Mouse (Mus musculus): ENCODE measurements around the gene Cfdp1. TPM values are rescaled to one million over a fixed set of nuclear protein-coding genes. Genes with fewer than 3 reads are reported as not detected.
A peak's percentile ranks its signal among the peaks of the same experiment; 100 is the strongest.

Cfdp1 gene
- total RNA-seq, 2 experiments from 2014 or later = 17.8 to 21.0 TPM

DNA sequence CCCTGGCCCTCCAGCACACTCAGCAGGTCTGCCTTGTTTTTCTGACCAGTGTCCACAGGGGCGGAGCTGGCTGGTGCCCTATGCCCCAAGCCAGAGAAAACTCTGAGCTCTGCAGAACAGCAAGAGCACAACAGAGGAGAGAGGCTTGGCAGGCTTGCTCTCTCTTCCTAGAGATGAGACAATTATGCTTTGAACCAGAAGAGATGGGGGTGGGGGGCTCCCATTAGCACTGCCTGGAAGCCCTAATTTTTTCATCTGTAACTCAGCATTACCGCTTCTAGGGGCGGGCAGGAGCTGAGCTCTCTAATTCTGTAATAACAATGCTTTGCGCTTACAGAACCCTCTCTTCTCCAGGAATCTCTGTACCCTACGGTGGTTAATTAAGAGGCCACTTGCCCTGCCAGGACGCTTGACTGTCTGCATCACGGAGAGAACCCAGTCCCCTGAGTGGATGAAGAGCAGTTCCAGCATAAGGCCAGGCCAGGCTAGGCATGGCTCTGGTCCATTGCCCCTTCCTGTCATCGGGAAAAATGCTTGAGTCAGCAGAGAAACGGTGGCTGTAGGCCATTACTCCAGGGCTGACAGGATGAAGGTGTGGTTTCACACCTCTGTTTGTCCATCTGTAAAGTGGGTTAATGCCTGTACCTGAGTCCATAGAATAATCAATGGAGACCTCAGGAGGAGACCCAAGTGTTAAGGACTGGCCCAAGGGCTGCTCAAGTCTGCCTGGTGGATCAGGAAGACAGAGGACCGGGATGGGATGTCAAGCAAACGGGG lies 111.6 kb downstream of the Cfdp1 start:
- DNase-seq (ENCODE audit: low spot score) = no peak

DNA sequence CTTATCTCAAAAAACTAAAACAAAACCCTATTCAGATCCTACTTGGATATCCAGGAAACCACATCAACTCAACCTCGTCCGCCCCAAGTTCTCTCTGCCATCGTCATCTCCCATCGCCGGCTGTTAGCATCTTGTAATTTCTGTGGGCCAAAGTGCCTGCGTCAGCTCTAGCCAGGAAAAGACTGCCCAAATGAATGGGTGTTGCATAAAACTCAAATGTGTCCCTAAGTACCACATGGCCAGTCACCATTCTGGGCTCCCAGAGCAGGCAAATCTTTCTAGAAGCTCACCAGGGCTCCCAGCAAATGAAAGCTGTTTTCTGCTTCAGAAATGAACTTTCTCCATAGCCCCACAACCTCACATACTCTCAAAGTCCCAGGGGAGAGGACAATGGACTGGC lies 112.5 kb downstream of the Cfdp1 start:
- DNase-seq (ENCODE audit: low spot score) = no peak

DNA sequence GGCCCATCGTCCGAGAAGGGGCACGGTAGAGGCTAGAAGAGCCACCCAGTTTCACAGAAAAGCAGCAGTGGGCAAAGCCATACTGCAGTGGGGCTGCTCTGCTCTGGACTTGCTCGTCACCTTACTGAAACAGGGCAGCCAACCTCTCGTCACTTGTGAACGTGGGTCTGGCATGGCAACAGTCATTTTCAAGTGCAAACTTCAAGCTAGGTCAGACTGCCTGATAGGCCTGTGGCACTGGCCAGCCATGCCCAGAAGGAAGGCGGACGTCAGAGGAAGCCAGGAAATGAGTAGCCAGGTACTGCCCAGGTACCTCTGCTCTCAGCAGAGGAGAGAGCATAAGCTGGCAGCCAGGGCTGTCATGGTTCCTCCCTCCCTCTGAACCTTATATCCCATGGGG lies 113.1 kb downstream of the Cfdp1 start:
- no peak for DNase-seq (ENCODE audit: low spot score)

DNA sequence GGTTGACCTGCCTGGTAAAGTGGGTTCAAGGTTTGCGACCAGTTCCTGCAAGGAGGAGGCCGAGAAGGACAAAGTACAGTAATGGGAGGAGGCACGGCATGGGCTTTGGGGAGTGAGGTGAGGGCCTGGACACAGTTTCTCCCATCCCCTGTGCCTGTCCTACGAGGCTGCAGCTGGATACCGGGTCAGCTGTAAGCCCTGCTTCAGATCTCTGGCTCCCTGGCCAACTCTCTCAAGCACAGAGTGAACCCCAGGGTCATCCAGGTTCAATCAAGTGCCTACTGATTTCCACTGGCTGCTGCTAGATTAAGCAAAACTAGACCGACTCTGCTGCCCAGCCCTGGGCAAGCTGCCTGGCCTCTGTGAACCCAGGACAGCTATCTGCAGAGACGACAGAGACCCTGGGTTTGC lies 113.8 kb downstream of the Cfdp1 start:
- DNase-seq (ENCODE audit: low spot score) = no peak

DNA sequence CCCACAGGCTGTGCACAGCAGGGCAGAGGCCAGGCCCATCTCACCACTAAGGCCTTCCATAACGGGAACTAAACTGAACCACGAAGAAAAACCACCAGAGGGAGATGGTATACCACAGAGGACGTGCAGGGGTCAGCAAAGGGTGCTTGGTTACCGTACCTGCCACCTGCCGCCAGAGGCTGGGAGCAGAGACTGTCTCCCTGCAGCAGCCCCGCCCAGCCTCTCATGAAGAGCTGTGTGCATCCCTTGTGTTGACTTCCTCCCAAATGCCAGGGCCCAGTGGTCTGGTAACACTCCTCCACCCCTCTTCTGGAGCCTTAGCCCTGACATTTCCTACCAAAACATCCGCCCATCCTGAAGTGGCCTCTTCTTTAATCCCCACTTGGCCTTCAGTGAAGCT lies 114.5 kb downstream of the Cfdp1 start:
- no peak for DNase-seq (ENCODE audit: low spot score)

DNA sequence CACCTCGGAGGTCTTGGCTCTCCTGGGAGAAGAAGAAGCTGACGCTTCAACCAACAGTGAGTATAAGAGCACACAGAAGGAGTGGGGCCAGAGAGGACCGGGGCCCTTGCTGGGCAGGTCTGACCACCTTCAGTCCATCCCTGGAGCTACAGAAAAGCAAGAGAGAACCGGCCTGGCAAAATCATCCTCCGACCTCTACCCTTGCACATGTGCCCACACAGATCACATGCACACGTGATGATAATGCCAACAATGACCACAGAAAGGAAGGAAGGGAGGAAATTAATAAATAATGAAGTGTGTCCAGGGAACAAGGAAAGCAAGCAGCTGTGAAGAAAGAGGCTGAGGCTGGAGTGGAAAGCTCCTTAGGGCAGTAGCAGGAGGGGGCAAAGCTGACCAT lies 115.2 kb downstream of the Cfdp1 start:
- no peak for DNase-seq (ENCODE audit: low spot score)

DNA sequence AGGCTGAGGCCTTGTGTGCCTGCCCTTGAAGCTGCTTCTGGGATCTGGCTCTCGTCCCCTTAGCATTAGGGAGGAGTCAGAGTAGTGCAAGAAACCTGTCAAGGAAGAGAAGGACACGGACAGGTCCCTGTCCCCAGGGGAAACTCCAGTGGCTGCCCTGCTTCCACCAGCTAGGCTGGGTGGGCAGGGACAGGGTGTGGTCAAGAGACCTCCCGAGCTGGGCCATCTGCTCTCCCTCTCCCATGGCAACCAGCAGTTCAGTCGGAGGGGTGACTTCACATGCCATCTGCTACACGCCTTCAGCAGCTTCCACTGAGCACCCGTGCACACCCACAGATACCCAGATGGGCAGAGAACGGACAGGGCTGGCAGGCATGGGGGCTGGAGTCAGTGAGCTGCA lies 117.8 kb downstream of the Cfdp1 start:
- DNase-seq (ENCODE audit: low spot score) = no peak

DNA sequence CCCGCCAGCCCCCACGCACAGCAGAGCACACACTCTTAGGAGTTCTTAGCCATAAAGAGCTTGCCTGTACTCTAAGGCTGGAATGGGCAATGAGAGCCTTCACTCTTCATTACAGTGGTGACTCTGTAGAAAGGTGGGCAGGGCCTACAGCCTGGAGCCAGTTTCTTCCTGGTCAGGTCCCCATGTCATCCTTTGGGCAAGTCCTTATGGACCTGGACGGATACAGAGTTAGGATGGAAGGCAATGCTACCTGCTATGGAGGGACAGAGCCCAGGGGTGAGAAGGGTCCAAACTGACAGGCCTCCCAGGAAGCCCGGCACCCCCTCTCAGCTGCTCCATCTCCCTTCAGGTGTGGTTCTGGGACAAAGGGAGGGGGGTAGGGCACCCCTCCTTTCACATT lies 118.3 kb downstream of the Cfdp1 start:
- no peak for DNase-seq (ENCODE audit: low spot score)

DNA sequence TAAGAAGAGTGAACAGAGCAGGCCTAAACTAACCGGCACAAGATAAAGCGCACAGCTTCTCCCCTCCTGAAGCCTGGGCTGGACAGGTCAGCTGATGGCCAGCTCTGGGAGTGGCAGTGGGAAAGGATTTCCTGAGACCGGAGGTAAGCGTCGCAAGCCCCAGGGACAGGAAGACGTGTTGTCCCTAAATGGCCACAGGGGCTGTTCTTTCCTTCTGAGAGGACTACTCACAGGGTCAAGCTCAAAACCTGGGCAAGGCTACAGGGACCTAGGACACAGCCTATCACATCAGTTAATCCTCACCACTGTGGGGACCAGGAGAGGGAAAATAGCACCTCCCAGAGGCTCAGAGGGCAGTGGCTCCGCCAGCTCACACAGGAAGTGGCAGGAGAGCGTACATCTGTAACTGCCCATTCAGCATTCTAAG lies 118.7 kb downstream of the Cfdp1 start:
- DNase-seq (ENCODE audit: low spot score) = no peak

DNA sequence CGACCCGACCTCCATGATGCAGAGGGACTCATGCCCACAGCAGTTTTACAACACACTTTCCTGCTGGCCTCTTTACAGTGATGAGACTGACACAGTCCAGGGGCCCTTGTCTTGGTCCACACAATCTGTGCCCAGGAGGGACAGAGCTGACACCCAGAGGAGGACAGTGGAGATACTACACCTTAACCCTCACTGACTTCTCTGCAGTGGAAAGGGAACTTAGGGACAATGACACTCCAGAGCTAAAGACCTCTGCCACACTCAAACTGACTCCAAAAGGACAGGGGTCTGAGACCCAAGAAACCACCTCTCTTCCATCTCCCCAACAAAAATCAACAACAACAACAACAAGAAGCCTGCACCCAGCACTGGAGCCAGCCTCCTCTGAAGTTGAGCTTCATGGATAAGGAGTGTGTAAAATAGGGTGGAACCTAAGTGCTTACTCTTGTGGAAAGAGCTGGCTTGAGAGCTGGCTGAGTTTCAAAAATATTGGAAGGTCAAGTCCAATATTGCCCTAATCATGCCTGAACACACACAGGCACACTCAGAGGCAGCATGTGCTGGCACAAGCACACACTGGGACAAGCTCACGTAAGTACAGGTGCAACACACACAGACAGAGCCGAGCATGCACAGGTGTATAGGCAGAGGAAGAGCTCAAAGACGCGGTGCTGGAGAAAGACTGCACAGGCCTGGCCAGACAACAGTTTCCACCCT lies 119.7 kb downstream of the Cfdp1 start:
- no peak for DNase-seq (ENCODE audit: low spot score)

DNA sequence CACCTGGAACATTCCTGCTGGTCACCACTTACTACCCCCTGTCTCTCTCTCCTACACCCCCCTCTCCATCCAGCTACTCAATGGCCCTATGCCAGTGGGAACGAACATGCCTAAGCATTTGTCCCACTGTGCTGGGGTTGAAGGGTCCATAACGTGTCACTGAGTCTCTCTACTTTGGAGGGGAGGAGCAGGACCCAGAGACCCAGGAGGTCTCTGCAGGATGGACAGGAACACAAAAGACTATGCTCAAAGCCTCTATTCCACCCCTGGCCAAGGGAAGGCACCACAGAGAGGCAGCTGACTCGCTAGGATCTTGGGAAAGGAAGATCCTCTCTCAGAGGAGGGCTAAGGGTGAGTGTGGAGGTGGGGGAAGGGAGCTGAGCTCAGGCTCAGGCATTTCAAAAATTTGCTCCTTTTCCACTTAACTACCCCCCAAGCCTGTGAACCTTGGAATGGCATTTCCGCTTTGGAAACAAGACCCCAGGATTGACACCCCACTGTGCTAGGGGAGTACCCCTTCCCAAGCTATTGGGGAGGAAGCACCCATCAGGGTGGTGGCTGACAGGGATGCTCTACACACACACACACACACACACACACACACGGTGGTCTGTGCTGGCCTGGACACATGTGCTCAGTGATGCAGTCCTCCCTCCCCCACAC lies 120.4 kb downstream of the Cfdp1 start:
- no peak for DNase-seq (ENCODE audit: low spot score)

DNA sequence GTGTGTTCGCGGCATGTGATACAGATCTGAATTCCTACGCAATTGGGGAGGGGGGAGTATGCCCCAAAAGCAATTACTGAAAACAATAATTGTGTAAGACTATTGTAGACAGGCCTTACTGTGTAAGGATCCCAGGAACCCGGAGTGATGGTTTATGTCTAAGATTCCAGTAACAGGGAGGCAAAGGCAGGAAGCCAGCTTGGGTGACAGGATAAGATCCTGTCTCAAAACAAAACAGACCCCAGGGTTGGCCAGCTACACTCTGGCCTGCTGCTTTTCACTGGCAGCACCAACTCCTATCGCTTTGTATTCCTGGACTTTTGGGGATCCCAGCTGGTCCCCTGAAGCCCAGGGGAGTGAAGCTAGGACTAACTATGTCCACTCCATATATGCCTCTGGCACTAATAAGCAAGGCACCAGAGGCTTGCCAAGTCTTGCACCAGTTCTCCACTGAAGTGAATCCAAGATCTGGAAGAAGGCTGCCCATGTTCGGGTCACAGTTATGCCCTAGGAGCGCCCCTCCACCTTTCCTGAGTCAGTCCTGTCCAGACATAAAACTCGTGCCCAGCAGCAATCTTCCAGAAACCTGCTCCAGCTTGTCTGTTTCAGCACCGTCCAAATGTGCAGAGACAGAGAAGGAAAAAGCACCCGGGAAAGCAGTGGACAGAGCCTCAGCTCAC lies 121.5 kb downstream of the Cfdp1 start:
- DNase-seq (ENCODE audit: low spot score) = no peak

DNA sequence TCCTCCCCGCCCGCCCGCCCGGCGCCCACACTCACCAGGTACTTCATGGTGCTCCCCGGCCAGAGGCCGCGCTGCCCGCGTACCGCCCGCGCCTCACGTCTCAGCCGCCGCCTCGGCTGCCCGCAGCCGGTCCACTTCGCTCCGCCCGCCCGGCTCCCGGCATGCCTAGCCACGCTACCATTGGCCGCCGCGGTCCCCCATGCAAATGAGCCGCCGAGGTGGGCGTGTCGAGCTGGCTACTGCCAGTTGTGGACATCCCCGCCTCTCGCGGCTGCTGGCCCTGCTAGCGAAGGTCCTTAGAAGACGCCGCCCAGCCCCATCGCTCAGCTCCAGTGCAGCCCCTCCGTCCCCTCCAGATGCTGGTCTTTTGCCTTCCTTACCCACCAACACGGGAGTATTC lies 122.1 kb downstream of the Cfdp1 start:
- DNase-seq (ENCODE audit: low spot score) = peak; percentile 98

DNA sequence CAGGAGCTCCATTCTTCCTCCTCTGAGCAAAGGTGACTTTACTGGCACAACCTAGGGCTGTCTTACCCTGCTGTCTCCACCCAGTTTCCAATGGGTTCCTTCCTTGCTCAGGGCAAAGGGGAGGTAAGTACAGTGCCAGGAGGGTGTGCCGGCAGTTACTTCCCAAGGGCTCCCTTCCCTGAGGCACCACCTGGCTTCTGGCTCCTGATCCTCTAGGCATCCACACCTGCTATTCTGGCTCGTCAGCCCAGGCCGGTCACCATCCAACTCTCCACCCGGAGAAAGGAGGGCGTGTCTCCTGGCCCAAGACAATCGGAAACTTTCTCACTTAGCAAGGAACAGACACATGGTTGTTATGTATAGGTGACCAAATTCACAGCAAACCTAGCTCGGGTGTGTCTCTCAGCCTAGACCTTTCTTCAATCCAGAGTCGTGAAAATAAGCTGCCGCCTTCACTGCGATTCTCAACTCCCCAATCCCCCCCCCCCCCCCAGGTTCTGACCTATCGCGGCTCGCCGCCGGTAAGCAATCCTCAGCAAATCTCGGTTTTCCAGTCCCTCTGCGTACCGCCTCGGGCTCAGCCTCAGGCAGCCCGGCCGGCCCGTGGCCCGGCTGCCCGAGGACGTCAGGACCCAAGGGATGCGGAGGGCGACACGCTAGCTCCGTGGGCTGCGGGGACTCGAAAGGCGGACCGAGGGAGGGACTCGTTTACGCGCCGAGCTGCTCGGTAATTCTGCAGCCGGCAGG lies 122.7 kb downstream of the Cfdp1 start:
- DNase-seq (ENCODE audit: low spot score) = peak; percentile 42

DNA sequence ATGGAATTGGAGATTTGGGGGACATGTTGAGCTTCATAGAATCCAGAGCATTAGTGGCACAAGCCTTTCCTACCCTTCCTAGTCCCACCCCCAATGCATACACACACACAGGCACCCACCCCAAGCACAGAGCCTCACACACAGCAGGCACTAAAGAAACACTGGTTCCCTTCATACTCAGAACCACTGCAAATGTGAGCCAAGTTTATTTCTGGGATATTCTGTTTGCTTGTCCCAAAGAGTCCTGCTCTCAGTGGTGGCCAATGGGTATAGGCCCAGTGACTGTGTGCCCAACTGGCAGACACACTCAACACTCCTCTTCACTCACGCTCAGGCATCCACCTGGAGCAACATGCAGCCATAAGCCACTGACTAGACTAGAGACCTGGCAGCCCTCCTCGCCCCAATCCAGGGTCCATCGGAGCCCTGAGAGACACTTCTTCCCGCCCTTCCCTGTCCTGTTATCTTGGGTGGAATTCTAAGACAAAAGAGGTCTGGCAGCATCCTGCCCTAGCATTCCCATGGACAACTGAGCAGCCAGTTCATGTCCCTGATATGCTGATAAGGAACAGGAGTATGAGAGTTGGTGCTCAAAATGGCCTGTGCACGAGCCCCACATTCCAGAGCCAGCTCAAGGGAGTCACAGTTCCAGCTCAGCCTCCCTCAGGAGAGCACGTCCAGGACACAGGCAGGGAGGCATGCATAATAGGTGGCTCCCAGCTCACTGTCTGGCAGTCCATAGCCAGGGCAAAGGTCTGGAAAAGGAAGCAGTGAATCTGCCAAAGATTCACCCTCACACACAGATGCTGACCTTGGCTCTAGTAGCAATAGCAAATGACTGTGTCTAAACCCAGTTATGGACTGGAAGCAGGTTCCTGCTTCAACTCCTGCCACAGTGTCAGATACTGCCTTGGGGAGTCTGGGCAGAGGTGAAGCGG lies 124.6 kb downstream of the Cfdp1 start:
- no peak for DNase-seq (ENCODE audit: low spot score)

DNA sequence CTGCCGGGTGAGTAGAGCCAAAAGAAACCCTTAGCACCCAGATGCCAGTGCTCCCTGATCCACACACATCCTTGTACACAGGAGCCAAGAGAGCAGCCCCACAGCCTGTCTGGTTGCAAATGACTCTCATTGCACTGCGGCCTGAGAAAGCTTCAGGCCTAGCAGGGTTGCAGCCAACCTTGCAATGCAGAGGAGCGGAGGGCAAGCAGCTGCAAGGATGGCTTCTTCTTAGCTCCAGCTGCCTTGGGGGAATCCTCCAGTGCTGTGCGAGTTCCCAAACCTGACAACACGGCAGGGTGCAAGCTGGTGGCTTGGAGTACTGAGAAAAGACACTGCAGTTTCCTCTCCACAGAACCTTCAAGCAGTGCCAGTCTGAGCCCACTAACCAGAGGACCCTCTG lies 125.6 kb downstream of the Cfdp1 start:
- no peak for DNase-seq (ENCODE audit: low spot score)

DNA sequence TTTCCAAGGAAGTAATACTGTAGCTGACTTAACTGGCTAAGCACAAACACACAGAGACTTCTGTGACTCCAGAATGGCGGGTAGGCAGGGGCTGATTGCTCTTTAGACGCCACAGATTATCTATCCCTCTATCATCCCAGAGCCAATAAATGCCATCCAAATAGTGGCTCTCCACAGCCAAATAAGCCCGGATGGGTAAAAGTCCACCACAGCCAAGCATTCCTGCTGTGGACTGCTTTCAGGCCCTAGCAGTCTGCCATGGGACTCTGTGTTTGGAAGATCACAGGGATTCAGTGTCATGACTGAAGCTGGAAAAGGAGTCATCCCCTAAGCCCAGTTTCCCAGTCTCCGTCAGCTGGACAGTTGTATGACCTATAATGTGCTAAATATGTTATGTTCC lies 126.5 kb downstream of the Cfdp1 start:
- DNase-seq (ENCODE audit: low spot score) = no peak

DNA sequence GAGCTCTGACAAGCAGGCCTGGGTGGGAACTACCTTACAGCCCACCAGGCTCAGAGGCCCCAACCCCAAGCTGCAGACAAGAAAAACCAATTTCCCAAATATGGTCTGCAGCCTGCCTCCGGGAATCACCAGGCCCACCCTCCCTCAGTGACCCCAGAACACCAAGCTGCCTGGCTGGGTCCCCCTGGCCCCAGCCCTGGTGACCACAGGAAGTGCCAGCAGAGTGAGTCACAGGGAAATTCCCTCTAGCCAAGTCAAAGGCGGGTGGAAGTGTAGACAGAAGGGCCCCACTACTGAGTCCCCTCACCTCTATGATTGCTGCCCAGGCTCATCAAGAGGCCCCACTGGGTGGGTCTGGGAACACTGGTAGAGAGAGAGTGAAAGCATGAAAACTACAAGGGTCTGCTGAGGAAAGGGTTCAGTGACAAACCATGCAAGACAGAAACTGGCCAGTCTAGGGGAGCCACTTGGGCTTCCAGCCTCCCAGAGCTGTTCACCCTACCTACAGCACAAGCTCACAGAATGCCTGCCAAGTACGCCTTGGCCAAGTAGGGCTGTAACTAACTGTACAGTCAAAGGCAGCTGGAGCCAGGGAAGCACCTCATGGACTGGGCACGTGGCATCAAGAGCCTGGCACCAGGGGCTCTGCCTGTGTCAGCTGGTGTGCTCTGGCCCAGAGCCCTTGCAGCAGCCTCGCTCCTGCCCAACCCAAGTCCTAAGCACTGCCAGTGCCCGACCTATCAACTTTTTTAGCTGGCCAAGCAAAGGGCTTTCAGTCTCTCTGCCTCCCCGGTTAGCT lies 127.8 kb downstream of the Cfdp1 start:
- DNase-seq (ENCODE audit: low spot score) = peak; percentile 93

DNA sequence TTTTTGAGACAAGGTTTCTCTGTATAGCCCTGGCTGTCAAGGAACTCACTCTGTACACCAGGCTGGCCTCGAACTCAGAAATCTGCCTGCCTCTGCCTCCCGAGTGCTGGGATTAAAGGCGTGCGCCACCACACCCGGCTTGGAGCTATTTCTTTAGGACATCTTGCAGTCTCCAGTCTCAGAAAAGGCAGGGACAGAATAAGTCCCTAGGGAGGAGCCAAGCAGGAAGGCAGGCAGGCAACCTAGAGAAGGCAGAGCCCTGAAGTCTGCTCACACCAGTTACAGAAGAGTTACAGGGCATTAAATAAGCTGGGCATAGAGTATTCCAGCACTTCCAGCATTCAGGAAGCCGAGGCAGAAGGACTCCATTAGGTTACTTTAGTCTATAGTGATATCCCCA lies 128.8 kb downstream of the Cfdp1 start:
- DNase-seq (ENCODE audit: low spot score) = no peak

All from gastrocnemius, adult 18-20 months (tissue).